Mouse (Mus musculus): ENCODE data around the gene Sipa1l3. TPM values are rescaled to one million over a fixed set of nuclear protein-coding genes. Genes with fewer than 3 reads are reported as not detected.

The Sipa1l3 gene
- polyA plus RNA-seq, 1 experiment = 63.3 TPM

- no peak overlapping the region for H3K27ac ChIP-seq (ENCODE audit: insufficient read depth, low read length)
- TF ChIP-seq CTCF (IDR thresholded peaks at IDR 0.05; ENCODE audit: borderline replicate concordance, insufficient read depth, low read depth, low read length) (peak; percentile 83), POLR2A (IDR thresholded peaks at IDR 0.05; ENCODE audit: borderline replicate concordance, insufficient read depth, low read length) (no peak)
Measured at GRCm38 (mm10) chr7:29364052-29364451, 154.4 kb downstream of the Sipa1l3 start.

GRCm38 (mm10) chr7:29361497-29361896 lies 156.9 kb downstream of the Sipa1l3 start:
- DNase-seq = no peak
- TF ChIP-seq CTCF (IDR thresholded peaks at IDR 0.05; ENCODE audit: borderline replicate concordance, insufficient read depth, low read depth, low read length) (no peak), POLR2A (IDR thresholded peaks at IDR 0.05; ENCODE audit: borderline replicate concordance, insufficient read depth, low read length) (no peak)
- Histone ChIP-seq H3K4me3 (replicated peaks; ENCODE audit: insufficient read depth, low read depth, low read length) (no peak overlapping the region), H3K27me3 (ENCODE audit: control insufficient read depth, insufficient read depth, low read length) (no peaks in the 10 kb centered on the region), H3K27ac (ENCODE audit: insufficient read depth, low read length) (no peak overlapping the region), H3K4me1 (ENCODE audit: control insufficient read depth, insufficient read depth, low read length) (peaks cover 6% of the 10 kb centered on the region; the same call in 1 of the 2 replicates)
- WGBS = 63% methylated on average over 13 of the region's 13 CpGs

More at GRCm38 (mm10) chr7:29364052-29364451, 154.4 kb downstream of the Sipa1l3 start:
- Histone ChIP-seq H3K4me1 (ENCODE audit: control insufficient read depth, insufficient read depth, low read length) (peaks cover 23% of the 10 kb centered on the region), H3K27me3 (ENCODE audit: control insufficient read depth, insufficient read depth, low read length) (no peaks in the 10 kb centered on the region), H3K4me3 (replicated peaks; ENCODE audit: insufficient read depth, low read depth, low read length) (no peak overlapping the region)
- WGBS = 21% methylated on average over 4 of the region's 4 CpGs
- peak; percentile 72 to 77 for DNase-seq

- Histone ChIP-seq H3K27ac (ENCODE audit: insufficient read depth, low read length) (no peak overlapping the region), H3K4me1 (ENCODE audit: control insufficient read depth, insufficient read depth, low read length) (peaks cover 14% of the 10 kb centered on the region), H3K4me3 (replicated peaks; ENCODE audit: insufficient read depth, low read depth, low read length) (no peak overlapping the region), H3K27me3 (ENCODE audit: control insufficient read depth, insufficient read depth, low read length) (no peaks in the 10 kb centered on the region)
- 84% methylated on average over 8 of the region's 8 CpGs for WGBS
- DNase-seq = no peak
- no peak for TF ChIP-seq POLR2A (IDR thresholded peaks at IDR 0.05; ENCODE audit: borderline replicate concordance, insufficient read depth, low read length)
- no peak for TF ChIP-seq CTCF (IDR thresholded peaks at IDR 0.05; ENCODE audit: borderline replicate concordance, insufficient read depth, low read depth, low read length)
Measured at GRCm38 (mm10) chr7:29355406-29355805, 163.0 kb downstream of the Sipa1l3 start.

GRCm38 (mm10) chr7:29354161-29354560 lies 164.3 kb downstream of the Sipa1l3 start:
- Histone ChIP-seq H3K4me3 (replicated peaks; ENCODE audit: insufficient read depth, low read depth, low read length) (no peak overlapping the region), H3K27ac (ENCODE audit: insufficient read depth, low read length) (no peak overlapping the region), H3K4me1 (ENCODE audit: control insufficient read depth, insufficient read depth, low read length) (peaks cover 14% of the 10 kb centered on the region), H3K27me3 (ENCODE audit: control insufficient read depth, insufficient read depth, low read length) (no peaks in the 10 kb centered on the region)
- WGBS = 57% methylated on average over 8 of the region's 8 CpGs
- peak; percentile 42 to 63 for DNase-seq
- no peak for TF ChIP-seq POLR2A (IDR thresholded peaks at IDR 0.05; ENCODE audit: borderline replicate concordance, insufficient read depth, low read length)
- no peak for TF ChIP-seq CTCF (IDR thresholded peaks at IDR 0.05; ENCODE audit: borderline replicate concordance, insufficient read depth, low read depth, low read length)

GRCm38 (mm10) chr7:29352246-29352645 lies 166.2 kb downstream of the Sipa1l3 start:
- no peak overlapping the region for H3K27ac ChIP-seq (ENCODE audit: insufficient read depth, low read length)
- peak; percentile 62 to 76 for DNase-seq
- TF ChIP-seq CTCF (IDR thresholded peaks at IDR 0.05; ENCODE audit: borderline replicate concordance, insufficient read depth, low read depth, low read length) (no peak), POLR2A (IDR thresholded peaks at IDR 0.05; ENCODE audit: borderline replicate concordance, insufficient read depth, low read length) (no peak)
- no peaks in the 10 kb centered on the region for H3K27me3 ChIP-seq (ENCODE audit: control insufficient read depth, insufficient read depth, low read length)
- no peak overlapping the region for H3K4me3 ChIP-seq (replicated peaks; ENCODE audit: insufficient read depth, low read depth, low read length)
- peaks cover 14% of the 10 kb centered on the region for H3K4me1 ChIP-seq (ENCODE audit: control insufficient read depth, insufficient read depth, low read length)
- WGBS = 18% methylated on average over 8 of the region's 8 CpGs

GRCm38 (mm10) chr7:29350489-29350888 lies 168.0 kb downstream of the Sipa1l3 start:
- no peak for DNase-seq
- no peak overlapping the region for H3K27ac ChIP-seq (ENCODE audit: insufficient read depth, low read length)
- WGBS = 57% methylated on average over 10 of the region's 10 CpGs
- no peak overlapping the region for H3K4me3 ChIP-seq (replicated peaks; ENCODE audit: insufficient read depth, low read depth, low read length)
- peaks cover 14% of the 10 kb centered on the region for H3K4me1 ChIP-seq (ENCODE audit: control insufficient read depth, insufficient read depth, low read length)
- no peak for TF ChIP-seq POLR2A (IDR thresholded peaks at IDR 0.05; ENCODE audit: borderline replicate concordance, insufficient read depth, low read length)
- TF ChIP-seq CTCF (IDR thresholded peaks at IDR 0.05; ENCODE audit: borderline replicate concordance, insufficient read depth, low read depth, low read length) = no peak
- no peaks in the 10 kb centered on the region for H3K27me3 ChIP-seq (ENCODE audit: control insufficient read depth, insufficient read depth, low read length)

- 69% methylated on average over 3 of the region's 3 CpGs for WGBS
- no peak for TF ChIP-seq CTCF (IDR thresholded peaks at IDR 0.05; ENCODE audit: borderline replicate concordance, insufficient read depth, low read depth, low read length)
- TF ChIP-seq POLR2A (IDR thresholded peaks at IDR 0.05; ENCODE audit: borderline replicate concordance, insufficient read depth, low read length) = no peak
- H3K4me1 ChIP-seq (ENCODE audit: control insufficient read depth, insufficient read depth, low read length) = peaks cover 29% of the 10 kb centered on the region
- no peak for DNase-seq
- no peak overlapping the region for H3K4me3 ChIP-seq (replicated peaks; ENCODE audit: insufficient read depth, low read depth, low read length)
- no peaks in the 10 kb centered on the region for H3K27me3 ChIP-seq (ENCODE audit: control insufficient read depth, insufficient read depth, low read length)
- no peak overlapping the region for H3K27ac ChIP-seq (ENCODE audit: insufficient read depth, low read length)
Measured at GRCm38 (mm10) chr7:29346212-29346611, 172.2 kb downstream of the Sipa1l3 start.

- no peak overlapping the region for H3K4me3 ChIP-seq (replicated peaks; ENCODE audit: insufficient read depth, low read depth, low read length)
- H3K27me3 ChIP-seq (ENCODE audit: control insufficient read depth, insufficient read depth, low read length) = no peaks in the 10 kb centered on the region
- peaks cover 30% of the 10 kb centered on the region for H3K4me1 ChIP-seq (ENCODE audit: control insufficient read depth, insufficient read depth, low read length)
- no peak for DNase-seq
- no peak overlapping the region for H3K27ac ChIP-seq (ENCODE audit: insufficient read depth, low read length)
- no peak for TF ChIP-seq POLR2A (IDR thresholded peaks at IDR 0.05; ENCODE audit: borderline replicate concordance, insufficient read depth, low read length)
- no peak for TF ChIP-seq CTCF (IDR thresholded peaks at IDR 0.05; ENCODE audit: borderline replicate concordance, insufficient read depth, low read depth, low read length)
- 80% methylated on average over 4 of the region's 4 CpGs for WGBS
Measured at GRCm38 (mm10) chr7:29345534-29345933, 172.9 kb downstream of the Sipa1l3 start.
